Mouse (Mus musculus): ENCODE results near the gene Pdk4. TPM values are rescaled to one million over a fixed set of nuclear protein-coding genes. Genes with fewer than 3 reads are reported as not detected.

Gene Pdk4
- polyA plus RNA-seq, 1 experiment, result 4.2 TPM

GRCm38 (mm10) chr6:5502810-5503209 is 6.7 kb upstream of the Pdk4 start:
- Histone ChIP-seq H3K4me3 (replicated peaks; ENCODE audit: control insufficient read depth, low read depth, low read length) (no peak overlapping the region), H3K4me1 (ENCODE audit: control insufficient read depth, insufficient read depth, low read length) (no peaks in the 10 kb centered on the region), H3K27ac (ENCODE audit: control insufficient read depth, insufficient read depth, low read depth, low read length, poor library complexity) (no peak overlapping the region)
- 61% methylated on average over 1 of the region's 1 CpGs for WGBS
- TF ChIP-seq CTCF (IDR thresholded peaks at IDR 0.05; ENCODE audit: control insufficient read depth, insufficient read depth, low read length) (no peak), POLR2A (IDR thresholded peaks at IDR 0.05; ENCODE audit: borderline replicate concordance, control insufficient read depth, low read depth, low read length) (no peak)

GRCm38 (mm10) chr6:5501551-5501950 is 5.4 kb upstream of the Pdk4 start:
- Histone ChIP-seq H3K27ac (ENCODE audit: control insufficient read depth, insufficient read depth, low read depth, low read length, poor library complexity) (no peak overlapping the region), H3K4me1 (ENCODE audit: control insufficient read depth, insufficient read depth, low read length) (no peaks in the 10 kb centered on the region), H3K4me3 (replicated peaks; ENCODE audit: control insufficient read depth, low read depth, low read length) (no peak overlapping the region)
- WGBS, result 87% methylated on average over 10 of the region's 10 CpGs
- TF ChIP-seq CTCF (IDR thresholded peaks at IDR 0.05; ENCODE audit: control insufficient read depth, insufficient read depth, low read length) (no peak), POLR2A (IDR thresholded peaks at IDR 0.05; ENCODE audit: borderline replicate concordance, control insufficient read depth, low read depth, low read length) (no peak)

- WGBS, result 81% methylated on average over 11 of the region's 11 CpGs
- TF ChIP-seq POLR2A (IDR thresholded peaks at IDR 0.05; ENCODE audit: borderline replicate concordance, control insufficient read depth, low read depth, low read length) (no peak), CTCF (IDR thresholded peaks at IDR 0.05; ENCODE audit: control insufficient read depth, insufficient read depth, low read length) (no peak)
- Histone ChIP-seq H3K4me3 (replicated peaks; ENCODE audit: control insufficient read depth, low read depth, low read length) (no peak overlapping the region), H3K4me1 (ENCODE audit: control insufficient read depth, insufficient read depth, low read length) (no peaks in the 10 kb centered on the region), H3K27ac (ENCODE audit: control insufficient read depth, insufficient read depth, low read depth, low read length, poor library complexity) (no peak overlapping the region)
These were observed 2.6 kb upstream of the Pdk4 start for GRCm38 (mm10) chr6:5498740-5499139.

GRCm38 (mm10) chr6:5496854-5497235 is 736 bp upstream of the Pdk4 start:
- no peak overlapping the region for H3K27ac ChIP-seq (ENCODE audit: control insufficient read depth, insufficient read depth, low read depth, low read length, poor library complexity)
- no peak for TF ChIP-seq CTCF (IDR thresholded peaks at IDR 0.05; ENCODE audit: control insufficient read depth, insufficient read depth, low read length)
- TF ChIP-seq POLR2A (IDR thresholded peaks at IDR 0.05; ENCODE audit: borderline replicate concordance, control insufficient read depth, low read depth, low read length), result no peak
- H3K4me3 ChIP-seq (replicated peaks; ENCODE audit: control insufficient read depth, low read depth, low read length), result no peak overlapping the region
- H3K4me1 ChIP-seq (ENCODE audit: control insufficient read depth, insufficient read depth, low read length), result no peaks in the 10 kb centered on the region
- WGBS, result 60% methylated on average over 3 of the region's 3 CpGs

GRCm38 (mm10) chr6:5485028-5485427 is 11.1 kb downstream of the Pdk4 start:
- no peaks in the 10 kb centered on the region for H3K4me1 ChIP-seq (ENCODE audit: control insufficient read depth, insufficient read depth, low read length)
- no peak for TF ChIP-seq CTCF (IDR thresholded peaks at IDR 0.05; ENCODE audit: control insufficient read depth, insufficient read depth, low read length)
- no peak for TF ChIP-seq POLR2A (IDR thresholded peaks at IDR 0.05; ENCODE audit: borderline replicate concordance, control insufficient read depth, low read depth, low read length)
- no peak overlapping the region for H3K27ac ChIP-seq (ENCODE audit: control insufficient read depth, insufficient read depth, low read depth, low read length, poor library complexity)
- H3K4me3 ChIP-seq (replicated peaks; ENCODE audit: control insufficient read depth, low read depth, low read length), result no peak overlapping the region
- WGBS, result 82% methylated on average over 7 of the region's 7 CpGs

GRCm38 (mm10) chr6:5482270-5482783 is 13.8 kb downstream of the Pdk4 start:
- Histone ChIP-seq H3K4me3 (replicated peaks; ENCODE audit: control insufficient read depth, low read depth, low read length) (no peak overlapping the region), H3K4me1 (ENCODE audit: control insufficient read depth, insufficient read depth, low read length) (no peaks in the 10 kb centered on the region), H3K27ac (ENCODE audit: control insufficient read depth, insufficient read depth, low read depth, low read length, poor library complexity) (no peak overlapping the region)
- TF ChIP-seq CTCF (IDR thresholded peaks at IDR 0.05; ENCODE audit: control insufficient read depth, insufficient read depth, low read length), result no peak
- TF ChIP-seq POLR2A (IDR thresholded peaks at IDR 0.05; ENCODE audit: borderline replicate concordance, control insufficient read depth, low read depth, low read length), result no peak
- 73% methylated on average over 3 of the region's 3 CpGs for WGBS

GRCm38 (mm10) chr6:5481066-5481465 is 15.0 kb downstream of the Pdk4 start:
- 83% methylated on average over 2 of the region's 2 CpGs for WGBS
- no peak overlapping the region for H3K4me3 ChIP-seq (replicated peaks; ENCODE audit: control insufficient read depth, low read depth, low read length)
- no peaks in the 10 kb centered on the region for H3K4me1 ChIP-seq (ENCODE audit: control insufficient read depth, insufficient read depth, low read length)
- no peak overlapping the region for H3K27ac ChIP-seq (ENCODE audit: control insufficient read depth, insufficient read depth, low read depth, low read length, poor library complexity)
- TF ChIP-seq CTCF (IDR thresholded peaks at IDR 0.05; ENCODE audit: control insufficient read depth, insufficient read depth, low read length) (no peak), POLR2A (IDR thresholded peaks at IDR 0.05; ENCODE audit: borderline replicate concordance, control insufficient read depth, low read depth, low read length) (no peak)

- no peak for TF ChIP-seq POLR2A (IDR thresholded peaks at IDR 0.05; ENCODE audit: borderline replicate concordance, control insufficient read depth, low read depth, low read length)
- TF ChIP-seq CTCF (IDR thresholded peaks at IDR 0.05; ENCODE audit: control insufficient read depth, insufficient read depth, low read length), result no peak
- H3K4me3 ChIP-seq (replicated peaks; ENCODE audit: control insufficient read depth, low read depth, low read length), result no peak overlapping the region
- H3K4me1 ChIP-seq (ENCODE audit: control insufficient read depth, insufficient read depth, low read length), result no peaks in the 10 kb centered on the region
- WGBS, result 57% methylated on average over 1 of the region's 1 CpGs
- no peak overlapping the region for H3K27ac ChIP-seq (ENCODE audit: control insufficient read depth, insufficient read depth, low read depth, low read length, poor library complexity)
These were observed 22.1 kb downstream of the Pdk4 start for GRCm38 (mm10) chr6:5474021-5474420.

GRCm38 (mm10) chr6:5472692-5473091 is 23.4 kb downstream of the Pdk4 start:
- no peaks in the 10 kb centered on the region for H3K4me1 ChIP-seq (ENCODE audit: control insufficient read depth, insufficient read depth, low read length)
- H3K27ac ChIP-seq (ENCODE audit: control insufficient read depth, insufficient read depth, low read depth, low read length, poor library complexity), result no peak overlapping the region
- 61% methylated on average over 2 of the region's 2 CpGs for WGBS
- H3K4me3 ChIP-seq (replicated peaks; ENCODE audit: control insufficient read depth, low read depth, low read length), result no peak overlapping the region
- no peak for TF ChIP-seq POLR2A (IDR thresholded peaks at IDR 0.05; ENCODE audit: borderline replicate concordance, control insufficient read depth, low read depth, low read length)
- no peak for TF ChIP-seq CTCF (IDR thresholded peaks at IDR 0.05; ENCODE audit: control insufficient read depth, insufficient read depth, low read length)

Measured in bone marrow, adult 2 months (tissue).